Mouse (Mus musculus): ENCODE data around the gene Tll1. TPM values are rescaled to one million over a fixed set of nuclear protein-coding genes. Genes with fewer than 3 reads are reported as not detected.

Gene Tll1
- polyA plus RNA-seq (2017; shearing (Covaris generic)) = not detected

- no peak for ATAC-seq
Observed at GRCm38 (mm10) chr8:64206024-64206385, at the start of gene Tll1. Gene Tll1, minus strand, starts transcription at chr8:64206271.

- no peak for ATAC-seq
Observed at GRCm38 (mm10) chr8:64238645-64239044, 32.6 kb upstream of the Tll1 start.

GRCm38 (mm10) chr8:64221600-64221999, 15.5 kb upstream of the Tll1 start:
- ATAC-seq = no peak

GRCm38 (mm10) chr8:64217644-64218043, 11.6 kb upstream of the Tll1 start:
- no peak for ATAC-seq

GRCm38 (mm10) chr8:64216252-64216651, 10.2 kb upstream of the Tll1 start:
- ATAC-seq = no peak

GRCm38 (mm10) chr8:64215374-64215773, 9.3 kb upstream of the Tll1 start:
- no peak for ATAC-seq

- ATAC-seq = no peak
Observed at GRCm38 (mm10) chr8:64214906-64215305, 8.8 kb upstream of the Tll1 start.

- ATAC-seq = no peak
Observed at GRCm38 (mm10) chr8:64206411-64206861, 365 bp upstream of the Tll1 start.

GRCm38 (mm10) chr8:64205321-64206023, 599 bp downstream of the Tll1 start:
- no peak for ATAC-seq

- ATAC-seq = no peak
Observed at GRCm38 (mm10) chr8:64204801-64205311, 1.2 kb downstream of the Tll1 start.

GRCm38 (mm10) chr8:64204167-64204566, 1.9 kb downstream of the Tll1 start:
- no peak for ATAC-seq

GRCm38 (mm10) chr8:64198326-64198725, 7.7 kb downstream of the Tll1 start:
- no peak for ATAC-seq

- ATAC-seq = no peak
Observed at GRCm38 (mm10) chr8:64193421-64193820, 12.7 kb downstream of the Tll1 start.

- no peak for ATAC-seq
Observed at GRCm38 (mm10) chr8:64187881-64188280, 18.2 kb downstream of the Tll1 start.

GRCm38 (mm10) chr8:64176931-64177330, 29.1 kb downstream of the Tll1 start:
- ATAC-seq = no peak

- no peak for ATAC-seq
Observed at GRCm38 (mm10) chr8:64174916-64175315, 31.2 kb downstream of the Tll1 start.

- no peak for ATAC-seq
Observed at GRCm38 (mm10) chr8:64173759-64174158, 32.3 kb downstream of the Tll1 start.

GRCm38 (mm10) chr8:64152899-64153891, 52.9 kb downstream of the Tll1 start:
- ATAC-seq = no peak

- ATAC-seq = no peak
Observed at GRCm38 (mm10) chr8:64152216-64152804, 53.8 kb downstream of the Tll1 start.

GRCm38 (mm10) chr8:64136593-64136992, 69.5 kb downstream of the Tll1 start:
- ATAC-seq = no peak

- ATAC-seq = no peak
Observed at GRCm38 (mm10) chr8:64107190-64107589, 98.9 kb downstream of the Tll1 start.

GRCm38 (mm10) chr8:64073396-64073795, 132.7 kb downstream of the Tll1 start:
- no peak for ATAC-seq

- ATAC-seq = no peak
Observed at GRCm38 (mm10) chr8:64059867-64060266, 146.2 kb downstream of the Tll1 start.
